Mouse (Mus musculus) kidney, adult 10 weeks (tissue): ENCODE data around the gene Cfap97d1. TPM values are rescaled to one million over a fixed set of nuclear protein-coding genes. Genes with fewer than 3 reads are reported as not detected.

Source experiments
- polyA plus RNA-seq: library from polyadenylated mRNA; stranded (reverse); fragments of 350-450 nt; fragmentation: Illumina TruSeq; extraction: RNeasy Lipid Tissue Mini Kit (QIAGEN cat#74804); gene quantifications from one replicate; pipeline ENCODE4 v1.2.3, GENCODE M21; 2014; ENCODE audit warnings: low read depth, low replicate concordance

Gene Cfap97d1
- not detected for polyA plus RNA-seq

GRCm38 (mm10) chr11:101984054-101985025, at the start of gene Cfap97d1:
Cfap97d1 (plus strand) TSS chr11:101984279.

GRCm38 (mm10) chr11:101966965-101967614, 17.0 kb upstream of the Cfap97d1 start, which contains the start of gene Sost:
Sost (minus strand) TSS chr11:101967015.

GRCm38 (mm10) chr11:101986913-101987312, 2.8 kb downstream of the Cfap97d1 start, which contains the start of gene Dusp3:
Dusp3 (minus strand) TSS chr11:101987013.

DNA sequence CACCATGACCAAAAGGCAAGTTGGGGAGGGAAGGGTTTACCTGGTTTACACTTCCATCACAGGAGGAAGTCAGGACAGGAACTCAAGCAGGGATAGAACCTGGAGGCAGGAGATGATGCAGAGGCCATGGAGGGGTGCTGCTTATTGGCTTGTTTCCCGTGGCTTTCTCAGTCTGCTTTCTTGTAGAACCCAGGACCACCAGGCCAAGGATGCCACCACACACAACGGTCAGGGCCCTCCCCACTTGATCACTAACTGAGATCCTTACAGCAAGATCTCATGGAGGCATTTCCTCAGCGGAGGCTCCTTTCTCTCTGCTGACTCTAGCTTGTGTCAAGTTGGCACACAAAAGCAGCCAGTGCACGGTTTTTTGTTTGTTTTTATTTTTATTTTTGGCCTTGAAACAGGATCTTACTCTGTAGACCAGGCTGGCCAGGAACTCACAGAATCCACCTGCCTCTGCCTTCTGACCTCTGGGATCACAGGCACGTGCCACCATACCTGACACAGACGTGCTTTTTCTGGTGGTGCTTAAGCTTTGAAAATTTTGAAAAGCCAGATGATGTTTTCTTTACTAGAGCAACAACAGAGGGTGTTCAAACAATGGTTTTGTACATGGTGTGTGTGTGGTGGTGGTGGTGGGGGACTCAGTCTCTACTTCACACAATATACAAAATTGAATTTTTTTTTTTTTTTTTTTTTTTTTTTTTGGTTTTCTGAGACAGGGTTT, 44.2 kb downstream of the Cfap97d1 start, which contains the start of gene Mpp3:
Mpp3 (minus strand) TSS at position 375 of the 730 bp plus-strand sequence.

DNA sequence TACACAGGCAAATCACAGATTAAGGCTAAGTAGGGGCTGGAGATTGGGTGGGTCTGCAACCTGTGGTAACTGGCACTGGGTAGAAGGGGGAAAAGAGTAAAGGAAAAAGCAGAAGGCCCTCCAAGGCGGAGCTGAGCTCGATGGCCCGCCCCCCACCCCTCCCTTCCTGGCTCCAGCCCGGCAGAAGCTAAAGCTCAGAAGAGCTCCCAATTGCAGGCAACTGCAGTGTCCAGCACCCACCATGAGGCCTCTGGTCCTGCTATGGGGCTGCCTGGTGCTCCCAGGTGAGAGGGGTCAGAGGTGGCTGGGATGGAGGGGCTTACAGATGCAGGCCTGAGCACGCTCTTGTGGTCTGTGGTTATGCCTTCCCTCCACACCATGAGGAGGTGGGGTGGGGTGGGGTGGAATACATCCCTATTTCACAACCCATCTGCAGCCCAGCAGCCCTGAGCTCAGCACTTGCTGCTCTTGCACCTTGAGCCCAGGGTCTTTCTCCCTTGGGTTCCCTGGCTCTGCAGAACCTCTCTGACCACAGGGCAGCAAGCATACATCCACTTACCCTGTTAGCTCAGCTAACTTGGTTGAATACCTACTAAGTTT, 57.4 kb downstream of the Cfap97d1 start, which contains the start of gene Cd300lg:
Cd300lg (plus strand) TSS at position 160 of the 600 bp plus-strand sequence.

Other genes with a start within 250 kb of the Cfap97d1 start
- not detected for gene Etv4, start 198.9 kb upstream of the Cfap97d1 start, polyA plus RNA-seq
- gene Meox1, start 89.9 kb upstream of the Cfap97d1 start, polyA plus RNA-seq: 2.7 TPM
- gene Sost, start 17.3 kb upstream of the Cfap97d1 start, polyA plus RNA-seq: 0.28 TPM
- gene Dusp3, start 2.7 kb downstream of the Cfap97d1 start, polyA plus RNA-seq: 32.9 TPM
- gene Mpp3, start 44.2 kb downstream of the Cfap97d1 start, polyA plus RNA-seq: 0.44 TPM
- 19.1 TPM for gene Cd300lg, start 57.2 kb downstream of the Cfap97d1 start, polyA plus RNA-seq
- 0.49 TPM for gene Mpp2, start 104.2 kb downstream of the Cfap97d1 start, polyA plus RNA-seq
- not detected for gene Ppy, start 117.0 kb downstream of the Cfap97d1 start, polyA plus RNA-seq
- not detected for gene Pyy, start 123.6 kb downstream of the Cfap97d1 start, polyA plus RNA-seq
- gene Nags, start 161.2 kb downstream of the Cfap97d1 start, polyA plus RNA-seq: not detected
- gene Tmem101, start 172.1 kb downstream of the Cfap97d1 start, polyA plus RNA-seq: 2.8 TPM
- gene Lsm12, start 201.0 kb downstream of the Cfap97d1 start, polyA plus RNA-seq: 31.2 TPM
- gene G6pc3, start 205.3 kb downstream of the Cfap97d1 start, polyA plus RNA-seq: 0.93 TPM
- gene Hdac5, start 245.9 kb downstream of the Cfap97d1 start, polyA plus RNA-seq: 0.44 TPM